Mouse (Mus musculus) embryonic facial prominence, embryonic 14.5 days (tissue): ENCODE results near the gene Pigr. TPM values are rescaled to one million over a fixed set of nuclear protein-coding genes. Genes with fewer than 3 reads are reported as not detected.

ENCODE experiments used
- ATAC-seq: fragments of 200-750 bp; cut with Nextera tagmentation; 2 replicates; pipeline ENCODE4 v1.8.0; 2017; ENCODE audit warnings: low read depth, moderate number of reproducible peaks, moderate TSS enrichment
- DNase-seq: peaks from one replicate; pipeline ENCODE4 v3.0.0-alpha.2; 2015; ENCODE audit warnings: low spot score
- H3K27ac ChIP-seq: fragments of 300-500 bp; sonication (generic); replicated peaks from 2 replicates; pipeline ENCODE4 v1.5.1; 2014; ENCODE audit warnings: low read depth, mild to moderate bottlenecking, low read length, moderate library complexity
- H3K27me3 ChIP-seq: fragments of 300-500 bp; sonication (generic); replicated peaks from 2 replicates; pipeline ENCODE4 v1.6.1; 2014; ENCODE audit warnings: low read length; ENCODE audit not compliant: control insufficient read depth, insufficient read depth
- H3K36me3 ChIP-seq: fragments of 300-500 bp; sonication (generic); 2 replicates; pipeline ENCODE4 v1.6.1; 2014; ENCODE audit warnings: low read length, mixed read lengths; ENCODE audit not compliant: control insufficient read depth, insufficient read depth
- H3K4me1 ChIP-seq: fragments of 300-500 bp; sonication (generic); 2 replicates; pipeline ENCODE4 v1.6.1; 2014; ENCODE audit warnings: antibody characterized with exemption, low read length; ENCODE audit not compliant: control insufficient read depth, insufficient read depth
- H3K4me2 ChIP-seq: fragments of 300-500 bp; sonication (generic); 2 replicates; pipeline ENCODE4 v1.6.1; 2014; ENCODE audit warnings: low read depth, mild to moderate bottlenecking, low read length, moderate library complexity, mixed read lengths
- H3K4me3 ChIP-seq: fragments of 300-500 bp; sonication (generic); 2 replicates; pipeline ENCODE4 v1.5.1; 2014; ENCODE audit warnings: low read depth, mild to moderate bottlenecking, low read length
- H3K9ac ChIP-seq: fragments of 300-500 bp; sonication (generic); 2 replicates; pipeline ENCODE4 v1.6.1; 2014; ENCODE audit warnings: low read depth, mild to moderate bottlenecking, low read length, moderate library complexity, mixed read lengths
- H3K9me3 ChIP-seq: fragments of 300-500 bp; sonication (generic); 2 replicates; pipeline ENCODE4 v1.6.1; 2016; ENCODE audit warnings: low read length; ENCODE audit not compliant: control insufficient read depth
- WGBS: fragments of 180-500 bp; shearing (Covaris S2); extraction: QIAGEN DNeasy Blood & Tissue Kit; methylation state at CpG from one replicate; pipeline ENCODE4 v1.1.7; 2014; 5-methylcytosine and 5-hydroxymethylcytosine counted together
- polyA plus RNA-seq: library from polyadenylated mRNA; unstranded; fragments of >200 nt; fragmentation: Nextera tagmentation; extraction: Ambion mirVana; gene quantifications from 2 replicates; pipeline ENCODE4 v1.2.1, GENCODE M21; 2014

Gene Pigr
- polyA plus RNA-seq, 1 experiment from 2014 or later = not detected

DNA sequence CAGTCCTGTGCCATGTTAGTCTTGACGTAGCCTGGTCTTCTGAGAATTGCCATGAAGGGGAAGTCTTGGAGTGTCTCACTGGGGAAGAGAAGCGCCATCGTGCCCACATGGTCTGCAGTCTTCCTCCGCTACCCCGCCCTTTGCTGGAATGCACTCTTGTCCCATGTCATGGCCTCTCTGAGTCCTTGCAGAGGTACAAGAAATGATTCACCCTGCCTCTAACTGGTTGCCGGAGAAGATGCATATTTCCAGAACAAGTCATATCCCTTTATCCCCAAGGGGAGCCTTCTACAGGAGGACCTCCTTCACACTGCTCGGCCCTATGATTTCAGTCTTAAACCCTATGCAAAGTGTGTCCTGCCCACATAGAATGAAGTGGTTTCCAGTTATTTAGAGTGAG, 53.4 kb downstream of the Pigr start:
- no peak overlapping the region for H3K4me2 ChIP-seq
- no peak for DNase-seq
- 91% methylated on average over 7 of the region's 7 CpGs for WGBS

DNA sequence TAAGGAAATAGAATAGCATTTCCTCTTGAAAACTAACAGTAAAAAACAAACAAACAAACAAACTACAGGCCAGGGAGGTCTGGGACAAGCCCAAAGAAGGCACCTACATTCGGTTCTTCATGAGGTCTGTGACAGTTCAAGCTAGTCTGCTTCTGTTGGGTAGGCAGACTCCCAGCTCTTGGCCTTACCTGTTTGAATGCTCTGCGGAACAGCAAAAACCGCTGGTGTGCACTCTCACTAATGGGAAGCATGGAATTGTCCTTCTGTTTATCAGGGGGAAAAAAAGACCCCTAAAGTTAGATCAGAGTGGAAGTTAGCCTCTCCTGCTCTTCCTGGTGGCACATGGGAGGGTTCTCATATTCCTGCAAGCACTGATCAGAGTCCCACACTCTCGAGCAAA, 56.7 kb downstream of the Pigr start:
- no peak overlapping the region for H3K27ac ChIP-seq

More for the DNA sequence above, 53.4 kb downstream of the Pigr start:
- Histone ChIP-seq H3K27ac (no peak overlapping the region), H3K9ac (no peak overlapping the region), H3K36me3 (no peaks in the 10 kb centered on the region), H3K27me3 (peaks cover 26% of the 10 kb centered on the region), H3K4me1 (no peaks in the 10 kb centered on the region), H3K9me3 (no peaks in the 10 kb centered on the region), H3K4me3 (no peak overlapping the region)
- ATAC-seq = no peak

DNA sequence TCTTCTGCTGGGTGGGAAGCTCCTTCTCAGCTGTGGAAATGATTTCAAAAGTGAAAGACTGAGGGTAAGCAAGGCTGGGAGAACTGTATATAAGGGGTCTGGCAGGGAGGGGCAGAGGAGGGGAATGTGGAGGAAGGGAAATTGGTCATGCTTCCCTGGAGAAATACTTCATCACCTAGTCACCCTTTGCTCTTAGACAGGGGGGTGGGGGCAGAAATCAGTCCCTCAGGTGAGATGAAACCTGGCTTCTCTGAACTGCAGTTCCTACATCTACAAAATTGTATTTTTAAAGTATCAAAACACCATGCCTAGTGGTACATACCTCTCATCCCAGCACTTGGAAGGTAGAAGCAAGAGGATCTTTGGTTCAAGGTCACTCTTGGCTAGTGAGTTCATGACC, 60.9 kb downstream of the Pigr start, which contains the start of gene Il24:
Il24 (minus strand) TSS at position 101 of the 400 bp plus-strand sequence.
- Histone ChIP-seq H3K36me3 (no peaks in the 10 kb centered on the region), H3K4me3 (no peak within 1 kb of the TSS), H3K9ac (no peak within 1 kb of the TSS), H3K27ac (no peak within 1 kb of the TSS), H3K4me2 (no peak within 1 kb of the TSS), H3K9me3 (no peaks in the 10 kb centered on the region), H3K4me1 (no peaks in the 10 kb centered on the region), H3K27me3 (no peaks in the 10 kb centered on the region)
- no peak for ATAC-seq
- no peak for DNase-seq

More for the DNA sequence above, 56.7 kb downstream of the Pigr start:
- WGBS = 84% methylated on average over 4 of the region's 4 CpGs
- Histone ChIP-seq H3K4me3 (no peak overlapping the region), H3K4me1 (no peaks in the 10 kb centered on the region), H3K27me3 (peaks cover 16% of the 10 kb centered on the region), H3K9ac (no peak overlapping the region), H3K9me3 (no peaks in the 10 kb centered on the region), H3K36me3 (no peaks in the 10 kb centered on the region), H3K4me2 (no peak overlapping the region)
- DNase-seq (no peak), ATAC-seq (no peak)

DNA sequence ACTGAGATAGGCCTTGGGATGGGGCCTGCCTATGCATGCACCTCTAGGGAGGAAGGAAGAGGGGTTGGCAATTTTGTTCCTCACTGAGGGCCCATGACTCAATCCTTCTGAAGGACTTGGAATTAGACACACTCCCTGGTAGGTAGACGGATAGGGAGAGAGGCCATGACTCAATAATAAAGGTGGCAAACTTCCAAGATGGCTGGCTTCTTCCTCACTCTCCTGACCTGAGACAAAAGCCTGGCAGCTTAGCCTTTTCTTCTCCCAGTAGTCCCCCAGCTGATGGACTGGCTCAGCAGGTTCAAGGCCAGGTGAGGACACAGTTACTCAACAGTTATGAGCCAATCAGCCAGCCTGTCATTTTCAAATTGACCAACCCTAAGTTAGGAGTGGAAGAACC, 66.0 kb downstream of the Pigr start:
- no peak overlapping the region for H3K9ac ChIP-seq
- 69% methylated on average over 1 of the region's 1 CpGs for WGBS
- no peaks in the 10 kb centered on the region for H3K9me3 ChIP-seq
- no peak for ATAC-seq
- H3K27ac ChIP-seq = no peak overlapping the region
- H3K4me2 ChIP-seq = no peak overlapping the region
- H3K36me3 ChIP-seq = no peaks in the 10 kb centered on the region
- no peak for DNase-seq
- no peak overlapping the region for H3K4me3 ChIP-seq
- H3K4me1 ChIP-seq = no peaks in the 10 kb centered on the region
- no peaks in the 10 kb centered on the region for H3K27me3 ChIP-seq

DNA sequence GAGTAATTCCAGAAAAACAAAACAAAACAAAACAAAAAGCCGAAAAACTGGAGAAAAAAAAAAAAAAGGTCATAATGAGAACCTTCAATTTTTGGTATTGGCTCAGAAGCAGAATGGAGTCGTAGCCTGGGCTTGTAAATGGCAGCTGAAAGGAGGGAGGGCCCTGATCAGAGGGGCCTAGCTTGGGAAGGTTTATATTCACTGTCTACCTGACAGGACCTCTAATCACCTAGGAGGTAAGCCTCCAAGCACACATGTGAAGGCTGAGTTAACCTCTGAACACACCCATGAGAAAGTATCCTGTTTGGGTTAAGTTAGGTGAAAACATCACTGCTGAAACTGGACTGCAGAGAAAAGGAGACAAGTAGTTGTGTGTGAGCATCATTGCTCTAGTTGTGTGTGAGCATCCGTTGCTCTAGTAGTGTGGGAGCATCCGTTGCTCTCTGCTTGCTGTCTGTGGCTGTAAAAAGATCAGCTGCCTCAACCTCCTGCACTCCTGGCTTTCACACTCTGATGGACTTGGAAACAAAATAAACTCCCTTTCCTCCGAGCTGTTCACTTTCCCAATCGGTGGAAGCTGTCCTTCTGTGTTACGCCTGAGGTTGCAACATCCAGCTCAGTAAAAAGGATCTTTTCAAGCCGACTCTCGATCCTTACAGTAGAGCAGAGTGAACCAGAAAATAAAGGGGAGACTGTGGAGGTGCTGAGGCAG, 67.0 kb downstream of the Pigr start:
- no peaks in the 10 kb centered on the region for H3K4me1 ChIP-seq
- H3K4me2 ChIP-seq = no peak overlapping the region
- H3K27me3 ChIP-seq = no peaks in the 10 kb centered on the region
- WGBS = 62% methylated on average over 9 of the region's 9 CpGs
- H3K9ac ChIP-seq = no peak overlapping the region
- no peak overlapping the region for H3K27ac ChIP-seq
- no peaks in the 10 kb centered on the region for H3K9me3 ChIP-seq
- DNase-seq = no peak
- no peak for ATAC-seq
- H3K4me3 ChIP-seq = no peak overlapping the region
- no peaks in the 10 kb centered on the region for H3K36me3 ChIP-seq

DNA sequence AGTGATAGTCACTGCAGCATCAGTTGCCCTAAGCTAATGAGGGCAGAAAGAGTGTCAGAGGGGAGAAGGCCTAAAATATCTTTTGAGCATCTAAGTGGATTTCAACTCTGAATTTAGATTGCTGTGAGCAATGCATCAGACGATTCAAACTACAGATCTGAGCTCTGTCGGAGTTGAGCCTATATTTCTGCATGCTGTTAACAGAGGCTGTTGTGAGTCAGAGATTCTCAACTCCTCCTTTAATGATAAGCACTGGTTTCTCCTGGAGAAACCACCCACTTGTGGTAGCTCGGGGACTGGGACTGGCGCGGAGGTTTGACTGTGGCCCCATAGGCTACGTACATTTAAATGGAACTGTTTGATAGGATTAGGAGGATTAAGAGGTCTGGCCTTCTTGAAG, 68.0 kb downstream of the Pigr start:
- Histone ChIP-seq H3K27me3 (no peaks in the 10 kb centered on the region), H3K4me2 (no peak overlapping the region), H3K27ac (no peak overlapping the region), H3K9ac (no peak overlapping the region), H3K4me1 (no peaks in the 10 kb centered on the region), H3K4me3 (no peak overlapping the region), H3K9me3 (no peaks in the 10 kb centered on the region), H3K36me3 (no peaks in the 10 kb centered on the region)
- ATAC-seq (no peak), DNase-seq (no peak)
- WGBS = 57% methylated on average over 6 of the region's 6 CpGs

Other genes with a start within 250 kb of the Pigr start
- not detected in 2 replicates for gene Zp3r, start 197.1 kb upstream of the Pigr start, polyA plus RNA-seq
- not detected in 2 replicates for gene C4bp, start 165.1 kb upstream of the Pigr start, polyA plus RNA-seq
- not detected in 2 replicates for gene Gm29427, start 110.9 kb upstream of the Pigr start, polyA plus RNA-seq
- gene Yod1, start 109.4 kb upstream of the Pigr start, polyA plus RNA-seq = 5.8 and 6.9 TPM in 2 replicates
- 8.0 and 9.6 TPM in 2 replicates for gene Pfkfb2, start 97.4 kb upstream of the Pigr start, polyA plus RNA-seq
- 4.3 and 4.5 TPM in 2 replicates for gene AA986860, start 94.7 kb upstream of the Pigr start, polyA plus RNA-seq
- 0.13 and 0.22 TPM in 2 replicates for gene Fcamr, start 25.8 kb upstream of the Pigr start, polyA plus RNA-seq
- not detected in 2 replicates for gene Fcmr, start 39.0 kb downstream of the Pigr start, polyA plus RNA-seq
- gene Il24, start 60.8 kb downstream of the Pigr start, polyA plus RNA-seq = not detected in 2 replicates
- gene Il20, start 84.8 kb downstream of the Pigr start, polyA plus RNA-seq = not detected in 2 replicates
- 0.21 and 0.25 TPM in 2 replicates for gene Il19, start 113.4 kb downstream of the Pigr start, polyA plus RNA-seq
- gene Il10, start 193.2 kb downstream of the Pigr start, polyA plus RNA-seq = not detected in 2 replicates